Mouse (Mus musculus): ENCODE results near the gene Aaed1.
"Not testable (repeated sequence)": the region's sequence is repeated elsewhere in the genome, so short reads cannot be mapped to it uniquely, and the experiment has no call there.

The Aaed1 gene

DNA sequence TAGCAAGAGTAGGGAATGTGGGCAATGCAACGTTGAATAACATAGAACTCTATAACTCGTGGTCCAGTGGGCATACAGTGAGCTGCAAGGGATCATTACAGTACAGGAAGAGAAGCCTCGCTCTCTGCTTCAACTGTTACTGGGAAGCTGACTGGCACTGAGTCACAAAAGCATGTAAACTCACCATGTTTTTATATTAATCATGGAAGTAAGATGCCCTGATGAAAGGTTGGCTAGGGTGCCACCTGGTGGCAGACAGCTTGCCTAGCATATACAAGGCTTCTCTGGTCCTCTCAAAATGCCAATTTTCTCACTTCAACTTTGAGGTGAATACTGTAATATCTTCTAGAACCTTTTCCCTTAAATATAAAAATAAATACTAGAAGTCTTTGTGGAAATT lies 6.4 kb downstream of the Aaed1 start:
- DNase-seq, result peak; percentile 52

DNA sequence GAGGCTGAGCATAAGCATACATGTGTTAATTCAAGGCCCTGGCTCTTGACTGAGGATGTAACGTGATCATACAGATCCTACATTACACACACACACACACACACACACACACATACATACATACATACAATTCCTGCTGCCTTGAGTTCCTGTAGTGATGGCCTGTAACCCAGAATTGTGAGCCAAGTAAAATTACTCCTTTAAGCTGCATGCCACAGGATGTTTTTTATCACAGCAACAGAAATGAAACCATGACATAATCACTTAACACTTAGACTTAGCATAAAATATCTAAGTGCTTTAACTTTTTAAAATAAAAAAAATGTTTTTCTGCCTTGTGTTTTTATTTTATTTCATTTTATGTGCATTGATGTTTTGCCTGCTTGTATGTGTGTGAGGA lies 13.4 kb downstream of the Aaed1 start:
- DNase-seq, result no peak

DNA sequence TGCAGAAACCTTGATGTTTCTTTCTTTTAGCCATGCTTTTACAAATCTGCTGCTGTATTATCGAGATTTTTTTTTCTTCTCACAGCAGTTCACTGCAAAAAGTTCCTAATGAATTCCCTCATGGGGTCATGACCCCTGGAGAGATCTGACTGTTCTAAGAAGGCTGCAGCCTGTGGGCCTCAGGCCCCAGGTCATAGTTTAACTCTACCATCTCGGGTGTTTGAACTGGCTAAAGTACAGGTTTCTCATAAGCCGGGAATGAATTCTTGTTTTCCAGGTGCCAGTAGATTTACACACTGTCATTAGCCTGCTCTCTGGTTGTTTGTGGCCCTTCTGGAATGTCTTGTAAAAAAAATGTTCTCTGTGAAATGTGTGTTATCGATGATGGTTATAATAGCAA lies 25.7 kb downstream of the Aaed1 start:
- no peak for DNase-seq

DNA sequence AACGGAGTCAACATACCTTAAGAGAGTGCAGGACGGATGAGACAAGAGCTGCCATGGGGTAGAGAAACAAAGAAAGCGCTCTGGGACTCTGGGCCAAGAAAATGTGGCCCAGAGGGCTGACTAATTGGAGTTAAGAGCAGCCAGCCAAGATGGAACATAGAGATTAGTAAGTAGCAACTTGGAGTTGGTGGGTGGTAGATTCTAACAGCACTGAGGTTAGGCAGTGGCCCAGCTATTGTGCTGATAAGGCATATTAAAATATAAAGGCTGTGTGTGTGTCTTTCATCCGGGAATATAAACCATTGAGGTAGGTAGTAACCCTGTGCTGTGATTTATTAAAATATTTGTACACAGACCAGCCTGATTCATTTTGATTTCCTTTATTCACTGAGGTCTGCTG lies 26.2 kb downstream of the Aaed1 start:
- no peak for DNase-seq

DNA sequence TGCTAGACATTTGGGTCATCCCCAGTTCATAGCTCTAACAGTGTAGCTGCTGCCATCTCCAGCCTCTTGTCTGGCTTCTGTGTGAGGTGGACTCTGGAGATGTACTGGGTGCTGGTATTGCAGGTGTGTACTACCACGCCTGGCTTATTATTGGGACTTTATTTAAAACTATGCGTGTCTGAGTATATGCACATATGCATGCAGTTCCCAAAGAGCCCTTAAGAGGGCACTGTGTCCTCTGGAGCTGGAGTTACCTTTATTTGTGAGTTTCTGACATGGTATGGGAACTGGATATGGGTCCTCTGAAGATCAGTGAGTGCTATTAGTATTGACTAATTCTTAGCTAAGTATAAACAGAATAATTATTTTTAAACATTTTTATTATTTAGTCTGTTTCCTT lies 27.8 kb downstream of the Aaed1 start:
- DNase-seq, result no peak

DNA sequence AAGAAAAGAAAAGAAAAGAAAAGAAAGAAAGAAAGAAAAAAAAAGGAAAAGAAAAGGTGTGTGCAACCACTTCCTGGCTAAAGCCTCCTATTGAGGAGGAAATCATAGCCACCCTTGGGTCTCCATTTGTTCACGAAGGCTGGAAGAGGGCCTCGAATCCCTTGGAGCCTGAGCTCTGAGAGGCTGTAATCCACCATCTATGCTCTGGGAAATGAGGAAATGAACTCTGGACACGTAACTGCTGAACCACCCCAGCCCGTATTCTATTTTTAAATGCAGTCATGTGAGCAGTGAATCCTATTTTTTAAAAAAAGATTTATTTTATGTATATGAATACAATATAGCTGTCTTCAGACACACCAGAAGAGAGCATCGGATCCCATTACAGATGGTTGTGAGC lies 31.6 kb downstream of the Aaed1 start:
- no peak for DNase-seq

DNA sequence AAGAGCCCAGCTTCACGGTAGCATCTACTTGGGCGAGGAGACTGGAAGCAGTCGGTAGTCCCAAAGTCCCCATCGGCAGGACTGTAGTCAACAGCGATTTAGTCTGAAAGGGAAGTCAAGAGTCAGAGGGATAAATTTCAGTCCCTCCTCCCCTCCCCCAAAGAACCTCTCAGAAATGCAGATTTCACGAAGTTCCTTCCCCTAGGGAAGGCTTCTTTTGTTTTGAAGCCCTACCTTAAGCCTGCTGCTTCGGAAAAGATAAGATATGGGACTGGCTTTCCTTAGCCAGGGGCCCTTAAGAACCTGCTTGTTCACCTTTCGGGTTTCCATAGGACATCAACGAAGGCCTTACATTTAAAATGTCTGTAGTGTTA lies 36.8 kb downstream of the Aaed1 start:
- DNase-seq, result no peak

DNA sequence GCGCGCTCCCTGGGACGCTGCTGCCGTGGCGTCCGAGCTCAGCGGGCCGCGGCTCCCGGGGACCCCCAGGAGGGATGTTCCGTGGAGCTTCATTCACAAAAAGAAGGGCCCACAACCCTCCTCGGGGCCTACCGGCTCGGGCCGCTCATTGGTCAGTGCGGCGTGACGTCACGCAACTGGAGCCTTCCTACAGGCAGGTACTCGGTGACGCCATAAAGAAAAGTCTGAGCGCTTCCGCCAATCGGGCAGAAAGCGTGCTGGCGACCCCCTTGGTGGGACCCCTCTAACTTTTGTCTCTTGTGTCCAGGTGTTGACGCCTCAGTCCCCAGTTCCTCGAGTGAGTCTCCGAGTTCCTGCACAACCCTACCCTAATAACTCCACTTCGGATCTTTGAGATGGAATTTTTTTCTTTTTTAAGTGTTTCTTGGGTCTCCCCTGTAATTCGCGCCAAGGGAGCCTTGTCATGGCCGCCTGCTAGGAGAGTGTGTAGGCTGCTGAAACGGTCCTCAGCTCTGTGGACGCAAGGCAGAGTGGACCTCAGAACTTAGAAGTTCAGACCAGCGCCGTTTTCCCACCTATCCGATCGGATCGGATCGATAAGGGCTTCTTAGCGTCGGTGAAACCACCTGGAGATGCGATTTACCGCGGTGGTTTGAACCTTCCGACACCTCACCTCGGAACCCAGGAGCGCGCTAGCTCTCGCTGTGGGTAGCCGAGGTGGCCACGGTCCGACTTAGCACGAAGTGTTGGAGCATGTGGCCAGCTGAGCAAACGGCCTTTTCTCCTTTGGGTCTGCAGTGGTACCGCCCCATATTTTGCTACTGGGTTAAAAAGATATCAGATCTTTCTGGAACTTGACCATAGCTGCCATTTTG lies 37.4 kb downstream of the Aaed1 start, which contains the start of gene Cdc14b:
Gene Cdc14b (minus strand): TSS at position 412 of the 875 bp plus-strand sequence.
- DNase-seq, result peak; percentile 75

DNA sequence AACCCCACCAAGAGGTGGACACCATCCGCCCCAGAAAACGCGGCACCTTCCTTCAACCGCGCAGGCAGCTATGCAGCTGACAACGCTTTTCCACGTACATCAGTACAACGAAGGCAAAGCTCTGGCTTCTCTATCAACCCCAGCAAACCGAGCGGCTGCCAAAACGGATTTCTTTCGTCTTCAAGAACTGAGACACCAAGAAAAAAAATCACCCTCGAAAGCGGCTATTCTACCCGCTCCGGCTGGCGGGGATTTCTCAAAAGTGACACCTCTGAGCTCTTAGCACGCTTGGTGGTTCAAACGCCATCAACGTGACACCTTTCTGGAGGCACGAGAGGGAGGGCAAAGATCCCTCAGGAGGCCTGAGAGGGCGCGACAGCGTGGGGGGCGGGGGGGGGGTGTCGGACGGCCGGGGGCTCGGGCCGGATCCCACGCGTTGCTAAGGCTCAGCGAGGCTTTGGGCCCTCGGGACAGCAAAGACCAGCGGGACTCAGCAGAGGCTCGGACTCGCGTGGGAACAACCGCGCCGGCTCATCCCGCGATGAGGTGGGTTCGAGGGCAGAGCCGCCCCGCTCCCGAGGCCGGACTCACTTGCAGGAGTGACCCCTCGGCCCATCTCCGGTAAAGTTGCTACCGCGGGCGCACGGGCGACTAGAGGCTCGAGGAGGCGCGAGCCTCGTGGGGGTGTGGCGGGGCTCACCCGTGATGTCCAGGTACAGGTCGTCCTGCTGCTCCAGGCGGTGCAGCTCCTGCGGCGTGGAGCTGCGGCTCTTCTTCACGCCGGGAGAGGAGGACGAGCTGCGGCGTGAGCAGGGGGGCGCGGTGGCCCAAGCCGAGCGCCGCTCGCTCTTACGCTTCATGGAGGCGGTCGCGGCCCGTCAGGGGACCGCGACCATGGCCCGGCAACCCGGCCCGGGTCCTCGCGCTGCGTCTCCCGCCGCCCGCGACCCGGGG lies 38.3 kb downstream of the Aaed1 start:
- peak; percentile 22 for DNase-seq

DNA sequence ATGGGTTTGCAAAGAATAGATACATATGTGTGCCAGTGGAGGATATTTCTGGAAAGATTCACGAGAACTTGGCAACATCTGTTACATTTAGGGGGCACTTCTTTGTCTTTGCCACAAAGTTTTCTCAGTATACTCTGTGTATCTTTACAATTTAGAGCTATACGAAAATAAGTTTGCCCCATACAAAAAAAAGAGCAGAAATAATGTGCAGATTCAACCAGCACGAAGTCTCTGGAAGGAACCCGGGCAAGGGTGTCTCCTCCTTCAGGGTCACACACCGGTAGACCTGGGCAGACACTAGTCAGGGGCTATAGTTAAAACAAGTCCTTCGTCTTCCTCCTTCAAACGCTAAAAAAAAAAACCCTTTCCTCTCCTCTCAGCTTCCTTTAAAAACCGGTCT lies 39.2 kb downstream of the Aaed1 start:
- DNase-seq, result no peak

DNA sequence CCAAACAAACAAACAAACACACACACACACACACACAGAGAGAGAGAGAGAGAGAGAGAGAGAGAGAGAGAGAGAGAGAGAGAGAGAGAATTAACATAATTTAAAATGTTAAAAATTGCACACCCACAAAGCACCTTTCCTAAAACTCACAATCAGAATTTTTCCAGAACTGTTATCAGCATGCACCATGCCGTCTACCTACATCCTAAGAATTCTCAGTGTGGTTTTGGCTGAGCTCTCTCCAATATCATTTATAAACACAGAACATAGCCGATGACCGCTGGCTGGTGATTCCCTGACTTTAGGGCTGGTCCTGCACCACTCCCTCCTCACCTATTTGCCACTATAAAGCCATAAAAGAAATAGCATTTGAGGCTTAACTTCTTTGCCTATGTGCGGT lies 44.1 kb downstream of the Aaed1 start:
- DNase-seq, result no peak

DNA sequence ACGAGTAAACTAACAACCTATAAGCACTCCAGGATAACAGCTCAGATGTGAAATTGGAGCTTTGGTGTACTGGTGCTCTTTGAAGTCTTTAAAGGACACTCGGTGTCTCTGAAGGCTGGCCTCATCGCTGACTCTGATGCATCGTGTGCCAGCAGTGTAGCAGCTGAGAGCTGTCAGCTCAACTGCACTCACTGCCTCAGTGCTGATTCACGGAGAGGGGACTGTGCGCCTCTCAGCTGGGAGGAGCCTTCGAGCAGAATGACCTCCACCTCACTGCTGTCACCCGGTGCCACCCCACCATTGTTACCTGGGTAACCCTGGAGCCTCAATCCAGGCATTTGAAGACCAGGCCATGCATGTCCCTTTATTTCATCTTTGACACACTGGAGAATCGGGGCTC lies 45.4 kb downstream of the Aaed1 start:
- no peak for DNase-seq

DNA sequence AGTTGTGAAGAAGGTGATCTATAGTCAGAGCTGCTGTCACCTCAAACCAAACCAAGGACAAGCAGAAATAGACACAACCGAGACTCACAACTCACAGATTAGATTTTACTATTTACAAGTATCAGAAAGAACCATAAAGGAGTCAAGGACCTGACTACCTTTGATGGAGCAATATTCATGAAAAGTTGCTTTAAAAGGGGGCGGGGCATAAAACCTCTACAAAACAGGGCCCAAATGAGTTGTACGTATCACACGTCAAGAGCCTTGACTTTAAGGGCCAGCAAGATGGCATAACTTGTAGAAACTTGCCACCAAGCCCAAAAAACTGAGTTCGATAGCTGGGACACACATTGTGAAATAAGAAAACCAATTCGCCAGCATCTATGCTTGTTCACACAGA lies 47.9 kb downstream of the Aaed1 start:
- no peak for DNase-seq

DNA sequence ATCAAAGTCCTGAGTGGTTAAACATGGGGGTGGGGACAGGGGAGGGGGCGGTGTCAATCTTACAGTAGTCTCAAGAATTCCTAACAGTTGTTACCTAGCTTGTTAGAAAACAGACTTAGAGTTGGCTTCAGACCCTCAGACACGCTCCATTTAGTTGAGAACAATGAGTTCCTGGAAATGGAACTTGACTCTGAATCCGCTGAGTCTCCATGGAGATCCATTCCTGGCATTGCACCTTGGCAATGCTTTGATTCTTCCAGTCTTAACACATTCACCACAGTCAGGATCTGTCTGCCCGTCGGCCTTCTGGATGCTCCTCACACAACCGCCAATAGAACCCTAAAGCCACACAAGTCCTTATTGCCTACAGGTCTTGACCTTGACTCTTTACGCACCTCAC lies 52.6 kb downstream of the Aaed1 start:
- no peak for DNase-seq

DNA sequence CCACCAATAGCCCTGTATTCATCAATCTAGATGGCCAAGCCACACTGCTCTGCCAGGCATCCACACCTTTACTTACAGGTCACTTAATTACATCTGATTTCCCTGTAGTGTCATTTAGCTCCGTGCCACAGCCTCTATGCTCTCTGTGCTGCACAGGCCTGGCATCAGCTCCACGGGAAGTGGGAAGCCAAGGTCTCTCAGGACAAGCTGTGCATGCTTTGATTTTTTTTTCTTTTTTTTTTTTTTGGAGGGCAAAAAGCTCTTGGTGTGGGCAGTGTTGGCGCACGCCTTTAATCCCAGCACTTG lies 54.0 kb downstream of the Aaed1 start:
- no peak for DNase-seq

DNA sequence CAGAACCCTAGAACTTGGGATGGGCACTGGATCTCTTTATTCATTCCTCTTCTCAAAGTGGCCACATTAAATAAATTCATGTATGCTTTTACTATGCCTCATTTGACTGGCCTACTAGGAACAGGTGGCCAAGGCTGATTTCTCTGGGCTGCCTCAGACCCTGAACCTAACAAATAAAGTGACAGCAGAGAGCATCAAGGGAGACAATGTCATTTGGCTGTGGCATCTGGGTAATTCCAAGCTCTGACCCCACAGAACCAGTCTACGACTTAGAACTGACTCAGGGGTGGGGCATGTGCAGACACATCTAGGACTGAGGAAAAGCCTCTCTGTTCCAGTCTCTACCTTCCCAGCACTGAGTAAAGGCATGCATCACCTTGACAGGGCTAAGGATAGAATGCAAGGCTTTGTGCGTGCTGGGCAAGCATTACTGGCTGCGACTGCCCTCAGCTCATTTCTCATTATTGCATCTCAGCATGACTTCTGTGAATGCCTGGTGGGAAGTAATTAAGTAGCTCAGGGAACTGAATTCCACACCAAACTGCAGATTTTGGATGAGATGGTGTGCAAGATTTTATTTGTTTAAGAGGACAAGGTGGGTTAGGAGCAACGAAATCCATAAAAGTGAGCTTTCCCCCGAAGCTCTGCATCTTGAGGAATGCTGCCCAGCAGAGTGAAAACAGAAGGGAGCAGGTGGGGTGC lies 54.5 kb downstream of the Aaed1 start:
- no peak for DNase-seq

DNA sequence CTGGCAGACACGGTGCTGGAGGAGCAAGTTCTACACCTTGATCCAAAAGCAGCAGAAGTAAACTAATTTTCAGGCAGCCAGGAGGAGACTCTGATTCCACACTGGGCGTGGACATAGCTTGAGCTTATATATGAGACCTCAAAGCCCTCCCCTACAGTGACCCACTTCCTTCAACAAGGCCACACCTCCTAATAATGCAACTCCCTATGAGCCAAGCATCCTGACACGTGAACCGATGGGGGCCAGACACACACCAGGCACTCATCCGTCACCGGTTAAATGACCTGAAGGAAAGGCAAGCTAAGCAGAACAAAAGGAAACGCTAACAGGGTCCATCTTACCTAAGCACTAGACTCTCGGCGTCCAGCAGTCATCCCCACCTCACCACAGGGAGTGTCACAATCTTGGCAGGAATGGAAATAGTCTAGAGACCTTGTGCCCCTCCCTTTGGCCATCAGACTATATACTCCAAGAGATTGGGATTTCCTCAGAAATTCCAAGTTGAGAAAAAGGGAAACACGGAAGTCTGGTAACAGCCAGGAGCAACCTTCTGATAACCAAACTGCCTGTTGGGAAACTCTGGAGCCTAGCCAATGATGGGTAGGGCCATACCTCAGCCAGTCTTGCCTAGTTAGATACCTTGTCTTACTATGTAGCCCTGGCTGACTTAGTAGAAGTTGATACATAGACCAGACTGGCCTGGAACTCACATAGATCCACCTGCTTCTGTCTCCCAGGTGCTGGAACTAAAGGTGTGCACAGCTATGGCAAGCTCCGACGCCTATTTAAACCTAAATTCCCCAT lies 55.3 kb downstream of the Aaed1 start:
- DNase-seq, result no peak

DNA sequence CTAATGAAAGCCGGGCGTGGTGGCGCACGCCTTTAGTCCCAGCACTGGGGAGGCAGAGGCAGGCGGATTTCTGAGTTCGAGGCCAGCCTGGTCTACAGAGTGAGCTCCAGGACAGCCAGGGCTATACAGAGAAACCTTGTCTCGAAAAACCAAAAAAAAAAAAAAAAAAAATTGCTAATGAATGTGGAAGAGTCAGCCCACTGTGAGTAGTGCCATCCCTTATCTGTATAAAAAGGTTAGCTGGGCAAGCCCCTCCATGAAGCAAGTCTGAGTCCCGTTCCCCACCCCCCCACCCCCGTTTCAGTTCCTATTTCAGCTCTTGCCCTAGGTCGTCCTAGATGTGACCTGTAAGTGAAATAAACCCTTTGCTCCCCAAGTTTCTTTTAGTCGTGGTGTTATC lies 58.3 kb downstream of the Aaed1 start:
- not testable (repeated sequence) for DNase-seq

DNA sequence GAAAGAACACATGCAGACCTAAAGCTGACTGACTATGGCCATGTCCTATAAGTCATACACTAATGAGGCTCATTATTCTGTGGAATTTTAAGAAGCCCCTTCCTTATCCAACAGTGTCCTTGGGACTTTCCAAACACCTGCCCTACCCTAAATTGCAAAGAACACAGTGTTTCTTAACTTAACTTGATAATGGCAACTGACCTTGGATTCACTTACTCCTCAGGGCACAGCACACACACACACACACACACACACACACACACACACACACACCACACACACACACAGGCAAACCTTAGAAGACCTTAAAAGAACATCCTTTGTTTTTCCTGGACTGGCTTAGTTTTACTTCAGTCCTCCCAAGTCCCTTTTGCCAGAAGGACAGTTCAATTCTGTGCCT lies 58.8 kb downstream of the Aaed1 start:
- no peak for DNase-seq

DNA sequence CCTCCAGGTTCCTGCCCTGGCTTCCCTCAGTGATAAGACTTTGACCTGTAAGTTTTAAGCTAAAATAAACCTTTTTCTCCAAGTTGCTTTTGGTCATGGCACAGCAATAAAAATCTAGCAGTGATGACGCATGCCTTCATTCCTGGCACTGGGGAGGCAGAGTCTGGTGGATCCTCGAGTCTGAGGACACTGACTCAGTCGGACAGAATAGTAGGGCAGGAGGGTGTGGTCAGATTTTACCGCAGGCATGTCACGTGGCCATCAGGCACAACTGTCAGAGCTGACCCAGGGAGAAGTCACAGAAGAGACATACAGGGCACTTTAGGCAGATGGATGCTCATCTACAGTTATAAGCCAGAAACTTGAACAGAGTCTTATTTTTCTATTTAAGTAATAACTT lies 60.4 kb downstream of the Aaed1 start:
- DNase-seq, result no peak

DNA sequence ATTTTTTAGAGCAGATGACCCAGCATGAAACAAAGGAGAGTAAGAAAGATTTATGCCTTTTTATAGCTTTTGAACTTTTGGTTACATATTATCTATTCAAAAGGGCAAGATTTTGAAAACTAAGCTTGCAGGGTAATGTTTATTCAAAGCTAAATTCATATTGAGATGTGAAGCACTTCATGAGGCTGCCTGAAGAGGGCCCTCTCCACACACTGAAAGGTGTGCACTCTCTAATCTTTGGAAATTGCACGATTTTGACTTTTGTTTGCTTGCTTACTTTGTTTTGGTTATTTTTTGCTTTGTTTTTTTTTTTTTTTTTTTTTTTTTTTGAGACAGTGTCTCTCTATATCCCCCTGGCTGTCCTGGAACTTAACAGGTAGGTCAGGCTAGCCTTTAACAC lies 62.1 kb downstream of the Aaed1 start:
- peak; percentile 63 for DNase-seq

DNA sequence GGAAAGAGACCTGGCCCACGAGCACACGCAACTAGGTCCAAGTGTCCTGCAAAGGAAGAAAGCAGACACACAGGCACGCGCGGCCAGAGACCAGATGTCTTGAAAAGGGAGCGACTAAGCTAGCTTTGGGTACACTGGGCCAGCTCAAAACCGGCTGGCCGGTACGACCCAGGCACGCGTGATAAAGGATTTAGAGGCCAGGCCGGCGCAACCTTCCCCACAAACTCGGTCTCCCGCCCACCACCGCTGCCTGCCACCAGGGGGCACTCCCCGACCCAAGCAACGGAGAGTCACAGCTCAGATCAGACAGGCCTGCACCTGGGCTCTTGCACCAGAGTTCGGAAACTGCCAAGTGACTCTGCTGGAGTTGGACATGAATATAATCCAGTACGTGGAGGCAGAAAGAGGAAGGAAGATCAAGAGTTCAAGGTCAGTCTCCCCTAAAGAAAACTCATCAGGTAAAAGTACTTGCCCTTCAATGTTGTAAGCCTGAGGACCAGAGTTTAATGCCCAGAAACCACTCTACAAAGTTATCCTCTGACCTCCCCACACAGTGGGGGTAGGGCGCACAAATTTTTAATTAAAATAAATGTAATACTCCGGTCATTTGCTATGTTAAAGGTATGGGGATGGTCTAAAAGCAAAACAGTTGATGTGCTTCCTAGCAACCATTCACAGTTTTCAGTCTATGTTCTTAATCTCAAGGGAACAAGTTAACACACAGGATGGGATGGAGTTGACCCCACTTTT lies 63.6 kb downstream of the Aaed1 start:
- DNase-seq, result peak; percentile 96
